Mouse (Mus musculus) G1E (cell line): ENCODE measurements around the gene Itgb3bp.

Experiments
- CTCF ChIP-seq: IDR thresholded peaks from 2 replicates; pipeline ENCODE4 v1.5.1; 2012; ENCODE audit warnings: low read depth, low read length, inconsistent platforms, mixed read lengths
- GATA1 ChIP-seq: IDR thresholded peaks from 2 replicates; pipeline ENCODE4 v1.6.1; 2012; ENCODE audit warnings: borderline replicate concordance, low read length, inconsistent platforms, mixed read lengths

DNA sequence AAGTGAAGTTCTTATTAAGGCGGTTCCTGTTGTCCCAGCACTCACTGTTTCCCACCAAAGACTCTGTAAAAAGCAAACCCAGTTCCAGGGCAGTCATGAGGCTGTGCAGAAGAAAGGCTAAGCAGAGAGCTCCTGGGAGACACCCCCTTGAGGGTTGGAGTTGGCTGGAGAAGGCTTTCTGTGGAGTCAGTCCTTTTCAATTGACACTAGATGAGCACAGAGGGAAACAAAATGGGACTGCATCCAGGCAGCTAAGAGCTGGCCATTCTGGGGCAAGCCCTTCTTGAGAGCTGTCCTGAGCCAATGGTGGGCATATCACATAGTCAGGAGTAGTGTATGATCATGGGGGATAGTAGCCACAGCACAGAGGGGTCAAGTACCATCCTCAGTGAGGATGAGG is 44.3 kb upstream of the Itgb3bp start:
- TF ChIP-seq CTCF (no peak), GATA1 (no peak)
